Mouse (Mus musculus) bone marrow macrophage, adult 2 months (primary cell): ENCODE data around the gene Bmp2k.

Experiments
- CTCF ChIP-seq: IDR thresholded peaks from 2 replicates; pipeline ENCODE4 v1.5.1; 2012; ENCODE audit warnings: low read depth, mild to moderate bottlenecking, low read length, moderate library complexity
- POLR2A ChIP-seq: IDR thresholded peaks from 2 replicates; pipeline ENCODE4 v1.6.1; 2012; ENCODE audit warnings: mild to moderate bottlenecking, low read depth, low read length, borderline replicate concordance

- TF ChIP-seq POLR2A (no peak), CTCF (no peak)
Observed at GRCm38 (mm10) chr5:97076167-97076566, 78.7 kb downstream of the Bmp2k start.
